Mouse (Mus musculus) megakaryocyte, embryonic 14.5 days (primary cell): Measurements from ENCODE around the gene Diras2. TPM values are rescaled to one million over a fixed set of nuclear protein-coding genes. Genes with fewer than 3 reads are reported as not detected.

Source experiments
- H3K27me3 ChIP-seq: replicated peaks from 2 replicates; pipeline ENCODE3; 2012; ENCODE audit warnings: inconsistent platforms
- H3K36me3 ChIP-seq: replicated peaks from 2 replicates; pipeline ENCODE3; 2012; ENCODE audit warnings: low read length, inconsistent platforms, mixed read lengths
- H3K4me1 ChIP-seq: 2 replicates; pipeline ENCODE4 v1.6.1; 2012; ENCODE audit warnings: inconsistent platforms
- H3K4me3 ChIP-seq: replicated peaks from 2 replicates; pipeline ENCODE3; 2012; ENCODE audit warnings: moderate library complexity, mild to moderate bottlenecking, inconsistent platforms
- H3K9me3 ChIP-seq: 2 replicates; pipeline ENCODE4 v1.6.1; 2012; ENCODE audit warnings: inconsistent platforms
- FLI1 ChIP-seq: IDR thresholded peaks from 2 replicates; pipeline ENCODE4 v1.6.1; 2012; ENCODE audit warnings: low read length, inconsistent platforms, mixed read lengths
- GATA1 ChIP-seq: IDR thresholded peaks from 3 replicates; pipeline ENCODE4 v1.6.1; 2012; ENCODE audit warnings: mixed read lengths, low read length, inconsistent platforms, borderline replicate concordance
- polyA plus RNA-seq: library from polyadenylated mRNA; stranded (reverse); fragments of >175 nt; gene quantifications from 2 replicates; pipeline ENCODE4 v1.2.3, GENCODE M21; 2012; ENCODE audit warnings: low replicate concordance; ENCODE audit not compliant: insufficient read depth

Diras2 gene
- polyA plus RNA-seq, 1 experiment, result 1.3 TPM

DNA sequence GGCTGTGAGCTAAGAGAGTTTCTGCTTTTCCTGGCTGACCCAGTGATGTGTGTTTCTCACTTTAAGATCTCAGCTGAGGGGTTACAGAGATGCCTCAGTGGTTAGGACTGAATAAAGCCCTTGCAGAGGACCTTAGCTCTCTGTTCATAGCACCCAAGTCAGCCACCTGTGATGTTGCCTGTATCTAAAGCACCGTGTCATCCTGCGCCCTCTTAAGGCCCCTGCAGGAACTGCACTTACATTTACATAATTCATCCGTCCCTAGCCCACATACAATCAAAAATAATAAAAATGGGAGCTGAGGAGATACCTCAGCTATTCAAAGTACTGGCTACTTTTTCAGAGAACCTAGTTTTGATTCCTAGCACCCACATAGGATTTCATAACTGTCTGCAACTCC, 54.9 kb downstream of the Diras2 start:
- H3K4me1 ChIP-seq, result peaks cover 11% of the 10 kb centered on the region
- H3K27me3 ChIP-seq, result peaks cover 34% of the 10 kb centered on the region
- TF ChIP-seq FLI1 (no peak), GATA1 (no peak)
- no peaks in the 10 kb centered on the region for H3K36me3 ChIP-seq
- H3K9me3 ChIP-seq, result peaks cover 26% of the 10 kb centered on the region
- no peak overlapping the region for H3K4me3 ChIP-seq

DNA sequence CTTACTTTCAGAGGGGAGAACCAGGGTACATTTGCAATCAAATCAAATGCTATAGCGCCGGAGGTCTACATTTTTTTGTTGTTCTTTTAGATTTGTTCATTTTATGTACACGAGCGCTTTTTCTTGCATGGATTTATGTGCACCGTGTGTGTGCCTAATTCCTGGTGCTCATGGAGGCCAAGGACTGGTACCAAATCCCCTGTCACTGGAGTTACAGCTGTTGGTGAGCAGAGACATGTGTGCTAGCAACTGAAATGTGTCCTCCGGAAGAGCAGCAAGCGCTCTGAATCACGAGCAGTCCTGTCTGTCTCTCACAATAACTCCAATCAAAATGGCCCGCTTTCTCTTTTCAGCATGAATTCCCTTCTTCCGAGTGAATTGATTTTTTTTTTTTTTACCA, 55.8 kb downstream of the Diras2 start:
- peaks cover 36% of the 10 kb centered on the region for H3K27me3 ChIP-seq
- peaks cover 26% of the 10 kb centered on the region for H3K9me3 ChIP-seq
- no peak overlapping the region for H3K4me3 ChIP-seq
- H3K4me1 ChIP-seq, result peaks cover 10% of the 10 kb centered on the region; the same call in 1 of the 2 replicates
- no peak for TF ChIP-seq FLI1
- TF ChIP-seq GATA1, result no peak
- no peaks in the 10 kb centered on the region for H3K36me3 ChIP-seq

DNA sequence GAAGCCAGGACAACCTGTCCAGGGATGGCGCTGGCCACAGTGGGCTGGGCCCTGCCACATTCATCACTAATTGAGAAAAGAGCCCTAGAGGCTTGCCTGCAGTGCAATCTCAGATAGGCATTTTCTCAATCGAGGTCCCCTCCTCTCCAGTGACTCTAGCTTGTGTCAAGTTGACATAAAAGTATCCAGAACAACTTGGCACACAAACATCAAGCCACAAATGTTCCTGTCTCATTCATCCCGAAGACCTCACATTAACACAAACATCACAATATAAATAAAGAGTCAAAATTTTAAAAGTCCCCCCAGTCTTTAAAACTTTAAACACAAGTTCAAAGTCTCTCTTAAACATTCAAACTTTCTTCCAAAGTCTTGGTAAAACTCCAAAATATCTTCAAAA, 56.3 kb downstream of the Diras2 start:
- H3K4me3 ChIP-seq, result no peak overlapping the region
- TF ChIP-seq FLI1, result no peak
- TF ChIP-seq GATA1, result no peak
- H3K36me3 ChIP-seq, result no peaks in the 10 kb centered on the region
- H3K9me3 ChIP-seq, result peaks cover 24% of the 10 kb centered on the region
- H3K27me3 ChIP-seq, result peaks cover 32% of the 10 kb centered on the region
- peaks cover 10% of the 10 kb centered on the region; the same call in 1 of the 2 replicates for H3K4me1 ChIP-seq

DNA sequence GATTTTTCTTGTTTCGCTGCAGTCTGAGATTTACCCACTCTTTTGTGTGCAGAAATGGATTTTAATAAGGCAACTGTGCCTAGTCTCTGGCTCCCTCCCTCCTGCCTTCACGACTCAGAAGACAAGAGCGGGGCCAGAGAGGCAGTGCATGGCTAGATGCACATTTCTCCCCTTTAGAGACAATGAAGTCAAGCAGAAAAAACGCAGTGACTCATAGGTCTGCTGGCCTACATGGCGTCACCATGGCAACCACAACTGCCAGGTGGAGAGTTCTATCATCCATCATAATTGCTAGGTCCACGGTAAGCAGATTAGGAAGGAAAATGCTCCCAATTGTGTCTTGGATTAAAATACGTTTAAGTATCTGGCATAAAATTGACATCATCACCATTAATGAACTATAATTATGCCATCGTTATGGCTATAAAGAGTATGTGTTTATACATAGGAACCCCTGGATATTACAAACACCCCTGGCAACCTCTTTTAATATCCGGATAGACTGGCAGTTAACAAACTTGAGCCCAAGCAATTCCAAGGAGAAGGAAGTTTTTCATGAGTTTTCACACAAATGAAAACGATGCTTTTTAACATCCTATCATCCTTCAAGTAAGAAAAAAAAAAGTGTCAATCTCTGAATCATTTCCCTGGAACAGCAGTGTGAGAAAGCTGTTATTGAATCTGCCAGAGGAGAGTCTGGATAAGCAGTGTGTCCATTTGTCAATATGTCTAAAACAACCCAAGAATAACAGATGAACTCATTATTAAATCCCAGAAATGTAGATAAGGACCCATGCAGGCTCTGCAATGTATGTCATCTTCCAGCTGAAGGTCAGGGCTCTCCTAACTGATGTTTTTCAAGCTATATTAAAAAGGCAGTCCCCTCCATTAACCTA, 61.0 kb downstream of the Diras2 start:
- H3K27me3 ChIP-seq, result peaks cover 35% of the 10 kb centered on the region
- H3K4me1 ChIP-seq, result peaks cover 9% of the 10 kb centered on the region; the same call in 1 of the 2 replicates
- no peaks in the 10 kb centered on the region for H3K36me3 ChIP-seq
- no peak overlapping the region for H3K4me3 ChIP-seq
- TF ChIP-seq GATA1 (no peak), FLI1 (no peak)
- H3K9me3 ChIP-seq, result peaks cover 8% of the 10 kb centered on the region

DNA sequence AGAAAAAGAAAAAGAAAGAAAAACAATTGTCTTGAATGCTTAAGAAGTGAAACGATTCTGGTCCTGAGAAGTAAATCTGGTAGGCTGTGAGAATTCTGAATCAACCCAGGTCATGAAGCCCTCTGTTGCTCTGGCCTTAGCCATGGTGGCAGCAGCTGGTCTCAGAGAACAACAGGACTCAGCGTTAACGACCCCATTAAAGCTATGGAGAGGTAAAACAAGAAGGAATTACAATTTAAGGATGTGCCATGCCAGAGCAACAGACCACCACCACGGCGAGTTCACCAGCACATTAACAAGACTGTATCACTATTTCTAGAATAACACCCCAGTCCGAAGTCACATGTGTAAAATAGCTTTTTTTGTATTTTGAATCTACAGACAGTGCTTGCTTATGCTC, 65.9 kb downstream of the Diras2 start:
- H3K36me3 ChIP-seq, result no peaks in the 10 kb centered on the region
- peaks cover 11% of the 10 kb centered on the region for H3K27me3 ChIP-seq
- no peak overlapping the region for H3K4me3 ChIP-seq
- peaks cover 6% of the 10 kb centered on the region for H3K9me3 ChIP-seq
- H3K4me1 ChIP-seq, result peaks cover 15% of the 10 kb centered on the region
- TF ChIP-seq GATA1, result no peak
- no peak for TF ChIP-seq FLI1

DNA sequence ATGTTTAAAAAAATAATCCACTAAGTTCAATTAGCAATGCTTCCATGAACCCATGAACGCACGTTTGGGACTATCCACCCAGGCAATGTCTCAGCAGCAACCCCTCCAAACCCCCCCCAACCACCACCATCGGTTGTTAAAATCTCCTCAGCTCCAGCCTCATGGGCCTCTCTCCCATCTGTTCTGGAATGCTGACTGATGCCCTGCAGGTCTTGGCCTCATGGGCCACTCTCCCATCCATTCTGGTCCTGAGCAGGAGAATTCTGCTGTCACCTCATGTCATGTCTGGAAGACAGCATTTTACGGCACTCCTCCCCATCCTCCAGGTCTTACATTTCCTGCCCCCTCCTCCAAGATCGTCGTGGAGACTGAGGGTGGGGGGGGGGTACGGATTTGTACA, 71.1 kb downstream of the Diras2 start:
- Histone ChIP-seq H3K9me3 (peaks cover 12% of the 10 kb centered on the region), H3K36me3 (no peaks in the 10 kb centered on the region), H3K27me3 (peaks cover 8% of the 10 kb centered on the region), H3K4me3 (no peak overlapping the region), H3K4me1 (peaks cover 15% of the 10 kb centered on the region)
- no peak for TF ChIP-seq GATA1
- TF ChIP-seq FLI1, result no peak

DNA sequence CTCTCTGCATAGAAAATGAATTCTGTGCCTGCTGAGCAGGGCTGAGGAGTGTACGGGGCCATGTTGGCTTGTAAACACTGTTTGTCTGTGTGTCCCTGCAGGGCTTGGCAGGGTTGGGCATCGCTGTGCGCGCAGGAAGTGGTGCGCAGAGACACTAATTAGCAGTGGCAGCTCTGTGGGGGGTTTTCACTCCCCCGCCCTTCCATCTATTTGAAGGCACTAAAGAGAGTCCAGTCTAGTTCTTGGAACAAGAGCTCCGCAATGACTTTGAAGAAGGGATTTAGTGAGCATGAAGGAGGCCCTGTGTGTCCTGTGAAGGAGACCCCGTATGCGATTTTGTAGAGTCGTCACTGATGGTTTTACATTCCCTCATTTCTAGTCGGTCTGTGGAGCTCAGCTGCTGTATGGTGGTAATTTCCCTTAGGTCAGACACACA, 73.2 kb downstream of the Diras2 start:
- TF ChIP-seq GATA1 (no peak), FLI1 (no peak)
- no peak overlapping the region for H3K4me3 ChIP-seq
- peaks cover 12% of the 10 kb centered on the region for H3K27me3 ChIP-seq
- H3K4me1 ChIP-seq, result peaks cover 15% of the 10 kb centered on the region
- H3K36me3 ChIP-seq, result no peaks in the 10 kb centered on the region
- H3K9me3 ChIP-seq, result peaks cover 12% of the 10 kb centered on the region

DNA sequence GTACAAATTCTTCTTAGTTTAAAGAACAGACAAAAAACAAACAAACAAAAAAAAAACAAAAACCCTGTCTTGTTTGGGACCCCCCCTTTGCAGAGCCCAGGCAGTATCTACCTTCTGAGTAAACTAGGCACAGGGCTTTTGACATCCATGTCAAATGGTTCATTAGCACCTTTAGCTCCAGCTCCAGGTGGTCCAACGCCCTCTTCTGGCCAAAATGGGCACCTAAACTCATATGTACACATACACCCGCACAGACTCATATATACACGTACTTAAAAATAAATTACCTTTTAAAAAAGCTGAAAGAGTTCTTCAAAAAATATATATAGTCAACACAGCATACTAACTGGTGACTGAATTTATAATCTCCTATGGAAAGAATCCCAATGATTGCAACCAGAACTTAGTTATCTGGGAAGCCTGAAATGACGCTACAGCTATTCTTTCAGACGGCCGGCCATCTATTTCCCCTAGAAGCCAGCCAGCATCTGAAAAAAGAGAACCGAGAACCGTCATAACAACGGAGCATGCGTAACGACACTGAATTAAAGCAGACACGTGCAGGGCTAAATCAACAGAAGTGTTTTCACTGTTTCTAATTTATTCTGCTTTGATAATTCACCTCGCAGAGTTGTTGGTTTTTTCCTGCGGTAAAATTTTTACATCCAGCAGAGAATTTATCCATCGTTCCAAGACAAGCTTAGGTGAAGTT, 73.7 kb downstream of the Diras2 start:
- no peak overlapping the region for H3K4me3 ChIP-seq
- H3K9me3 ChIP-seq, result peaks cover 12% of the 10 kb centered on the region
- no peaks in the 10 kb centered on the region for H3K36me3 ChIP-seq
- peaks cover 15% of the 10 kb centered on the region for H3K4me1 ChIP-seq
- TF ChIP-seq GATA1 (no peak), FLI1 (no peak)
- H3K27me3 ChIP-seq, result peaks cover 12% of the 10 kb centered on the region

DNA sequence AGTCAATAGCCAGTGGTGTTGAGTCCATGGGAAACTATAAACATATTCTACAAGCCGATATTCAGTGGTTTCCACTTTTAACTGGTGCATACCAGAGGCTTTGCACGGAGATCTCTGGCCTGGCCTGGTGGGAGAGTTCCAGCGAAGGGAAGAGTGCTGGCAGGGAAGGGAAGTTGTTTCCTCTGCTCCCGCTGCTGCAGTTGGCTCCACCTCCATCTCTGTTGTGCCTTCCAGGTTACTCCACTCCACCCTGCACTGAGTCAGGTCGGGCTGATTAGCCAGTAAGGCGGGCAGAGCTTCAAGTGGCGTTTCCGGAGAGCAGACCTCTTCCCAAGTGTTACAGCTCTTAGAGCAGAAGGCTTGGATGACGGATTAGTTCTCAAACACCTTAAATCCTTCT, 75.8 kb downstream of the Diras2 start:
- H3K36me3 ChIP-seq, result no peaks in the 10 kb centered on the region
- H3K9me3 ChIP-seq, result 0 out of 2 replicates have a peak, but pooled peaks cover 6% of the 10 kb centered on the region
- no peak overlapping the region for H3K4me3 ChIP-seq
- H3K4me1 ChIP-seq, result peaks cover 15% of the 10 kb centered on the region
- TF ChIP-seq GATA1 (no peak), FLI1 (no peak)
- H3K27me3 ChIP-seq, result peaks cover 12% of the 10 kb centered on the region

DNA sequence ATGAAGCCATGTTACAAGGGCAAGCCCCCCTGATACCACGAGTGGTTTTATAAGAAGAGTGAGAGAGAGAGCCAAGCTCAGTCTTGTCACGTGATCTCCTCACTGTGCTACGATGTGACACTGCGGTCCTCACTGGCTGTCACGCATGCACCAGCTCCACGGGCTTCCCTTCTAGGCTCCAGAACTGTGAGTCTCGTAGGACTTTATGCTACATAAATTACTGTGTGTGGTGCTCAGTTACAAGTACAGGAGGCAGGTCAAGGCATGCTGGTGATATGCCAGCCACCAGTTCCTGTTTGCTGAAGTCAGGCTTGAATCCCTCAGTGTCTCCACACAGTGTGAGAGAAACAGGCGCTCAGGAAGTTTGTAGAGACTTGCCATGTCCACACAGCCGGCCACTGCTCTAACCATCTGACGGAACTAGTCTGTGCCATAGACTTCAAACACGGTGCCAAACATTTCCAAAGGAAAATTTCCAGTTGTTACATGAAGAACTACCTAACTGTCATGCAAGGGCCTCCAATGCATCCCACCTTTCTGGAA, 76.3 kb downstream of the Diras2 start:
- no peaks in the 10 kb centered on the region for H3K36me3 ChIP-seq
- H3K4me1 ChIP-seq, result peaks cover 15% of the 10 kb centered on the region
- H3K27me3 ChIP-seq, result peaks cover 12% of the 10 kb centered on the region
- H3K4me3 ChIP-seq, result peak overlapping the region; percentile 12
- 0 out of 2 replicates have a peak, but pooled peaks cover 6% of the 10 kb centered on the region for H3K9me3 ChIP-seq
- TF ChIP-seq FLI1 (no peak), GATA1 (no peak)

Other genes with a start within 250 kb of the Diras2 start
- 33.3 and 55.7 TPM in 2 replicates for gene Syk, start 51.9 kb upstream of the Diras2 start, polyA plus RNA-seq